Mouse (Mus musculus): Measurements from ENCODE around the gene Hmgn3. TPM values are rescaled to one million over a fixed set of nuclear protein-coding genes. Genes with fewer than 3 reads are reported as not detected.

The Hmgn3 gene
- polyA plus RNA-seq, 1 experiment from 2014 or later, result 213 TPM

GRCm38 (mm10) chr9:83094649-83095336 is 51.7 kb downstream of the Hmgn3 start:
- no peak overlapping the region for H3K9ac ChIP-seq
- no peak overlapping the region for H3K4me2 ChIP-seq
- ATAC-seq (ENCODE audit: low FRiP score), result no peak
- no peaks in the 10 kb centered on the region for H3K9me3 ChIP-seq
- no peaks in the 10 kb centered on the region for H3K27me3 ChIP-seq
- 82% methylated on average over 3 of the region's 3 CpGs for WGBS
- no peak overlapping the region for H3K27ac ChIP-seq
- no peaks in the 10 kb centered on the region for H3K36me3 ChIP-seq (replicated peaks)
- H3K4me1 ChIP-seq, result peaks cover 15% of the 10 kb centered on the region
- H3K4me3 ChIP-seq (replicated peaks), result no peak overlapping the region

GRCm38 (mm10) chr9:83083790-83084469 is 62.6 kb downstream of the Hmgn3 start:
- Histone ChIP-seq H3K27ac (no peak overlapping the region), H3K9ac (no peak overlapping the region), H3K4me1 (0 out of 2 replicates have a peak, but pooled peaks cover 4% of the 10 kb centered on the region), H3K9me3 (no peaks in the 10 kb centered on the region), H3K4me3 (replicated peaks) (no peak overlapping the region), H3K36me3 (replicated peaks) (no peaks in the 10 kb centered on the region), H3K4me2 (no peak overlapping the region), H3K27me3 (no peaks in the 10 kb centered on the region)
- ATAC-seq (ENCODE audit: low FRiP score), result no peak
- 83% methylated on average over 7 of the region's 7 CpGs for WGBS

DNA sequence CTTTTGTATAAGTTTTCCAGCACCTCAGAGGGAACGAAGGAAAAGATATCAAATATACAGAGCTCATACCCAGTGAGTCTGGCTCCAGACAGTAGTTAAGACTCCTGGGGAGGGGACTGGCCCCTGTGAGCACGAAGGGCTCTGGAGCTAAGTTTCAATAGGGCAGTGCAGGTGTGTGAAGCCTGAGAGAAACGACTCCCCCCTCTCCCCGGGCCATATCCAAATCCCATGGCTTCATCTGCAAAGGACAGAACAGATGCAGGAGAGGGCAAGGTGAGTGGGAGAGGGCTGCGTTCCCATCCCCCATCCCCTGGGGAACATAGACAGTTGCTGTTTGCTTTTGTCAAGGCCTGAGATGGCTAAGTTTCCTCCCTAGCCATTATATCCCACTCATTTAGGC is 63.4 kb downstream of the Hmgn3 start:
- Histone ChIP-seq H3K27ac (no peak overlapping the region), H3K36me3 (replicated peaks) (no peaks in the 10 kb centered on the region), H3K4me2 (no peak overlapping the region), H3K4me3 (replicated peaks) (no peak overlapping the region), H3K4me1 (0 out of 2 replicates have a peak, but pooled peaks cover 4% of the 10 kb centered on the region), H3K27me3 (no peaks in the 10 kb centered on the region), H3K9ac (no peak overlapping the region), H3K9me3 (no peaks in the 10 kb centered on the region)
- ATAC-seq (ENCODE audit: low FRiP score), result no peak
- 62% methylated on average over 5 of the region's 5 CpGs for WGBS

DNA sequence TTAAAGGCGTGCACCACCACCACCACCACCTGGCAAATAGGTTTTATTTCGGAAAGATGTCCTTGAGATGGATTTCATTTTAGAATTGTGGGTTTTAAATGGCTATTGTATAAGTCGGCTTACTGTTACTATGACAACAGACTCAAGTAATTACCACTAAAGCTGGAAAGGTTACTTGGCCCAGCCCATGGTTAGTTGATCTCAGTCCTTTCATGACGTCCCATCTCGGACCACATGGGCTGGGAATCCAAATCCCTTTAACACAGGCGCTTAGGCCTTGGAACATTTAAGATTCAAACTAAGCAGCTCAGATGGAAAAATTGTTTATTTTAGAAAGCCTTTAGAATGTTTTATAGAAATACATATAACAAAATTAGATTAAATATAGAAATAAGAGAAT is 64.2 kb downstream of the Hmgn3 start:
- Histone ChIP-seq H3K4me1 (0 out of 2 replicates have a peak, but pooled peaks cover 4% of the 10 kb centered on the region), H3K4me3 (replicated peaks) (no peak overlapping the region), H3K4me2 (no peak overlapping the region), H3K9ac (no peak overlapping the region), H3K27ac (no peak overlapping the region), H3K36me3 (replicated peaks) (no peaks in the 10 kb centered on the region), H3K9me3 (no peaks in the 10 kb centered on the region), H3K27me3 (no peaks in the 10 kb centered on the region)
- ATAC-seq (ENCODE audit: low FRiP score), result no peak
- 61% methylated on average over 6 of the region's 6 CpGs for WGBS

- H3K9ac ChIP-seq, result no peak overlapping the region
- H3K4me2 ChIP-seq, result no peak overlapping the region
- no peak overlapping the region for H3K27ac ChIP-seq
- no peaks in the 10 kb centered on the region for H3K36me3 ChIP-seq (replicated peaks)
- H3K4me3 ChIP-seq (replicated peaks), result no peak overlapping the region
- H3K9me3 ChIP-seq, result no peaks in the 10 kb centered on the region
- 0 out of 2 replicates have a peak, but pooled peaks cover 4% of the 10 kb centered on the region for H3K4me1 ChIP-seq
- no peak for ATAC-seq (ENCODE audit: low FRiP score)
- no peaks in the 10 kb centered on the region for H3K27me3 ChIP-seq
- 91% methylated on average over 3 of the region's 3 CpGs for WGBS
These were observed 66.8 kb downstream of the Hmgn3 start for GRCm38 (mm10) chr9:83079724-83080123.

- 88% methylated on average over 5 of the region's 5 CpGs for WGBS
- Histone ChIP-seq H3K27me3 (no peaks in the 10 kb centered on the region), H3K4me1 (no peaks in the 10 kb centered on the region), H3K9me3 (no peaks in the 10 kb centered on the region), H3K4me3 (replicated peaks) (no peak overlapping the region), H3K4me2 (no peak overlapping the region), H3K36me3 (replicated peaks) (no peaks in the 10 kb centered on the region), H3K9ac (no peak overlapping the region), H3K27ac (no peak overlapping the region)
- no peak for ATAC-seq (ENCODE audit: low FRiP score)
These were observed 78.2 kb downstream of the Hmgn3 start for GRCm38 (mm10) chr9:83068246-83068645.

DNA sequence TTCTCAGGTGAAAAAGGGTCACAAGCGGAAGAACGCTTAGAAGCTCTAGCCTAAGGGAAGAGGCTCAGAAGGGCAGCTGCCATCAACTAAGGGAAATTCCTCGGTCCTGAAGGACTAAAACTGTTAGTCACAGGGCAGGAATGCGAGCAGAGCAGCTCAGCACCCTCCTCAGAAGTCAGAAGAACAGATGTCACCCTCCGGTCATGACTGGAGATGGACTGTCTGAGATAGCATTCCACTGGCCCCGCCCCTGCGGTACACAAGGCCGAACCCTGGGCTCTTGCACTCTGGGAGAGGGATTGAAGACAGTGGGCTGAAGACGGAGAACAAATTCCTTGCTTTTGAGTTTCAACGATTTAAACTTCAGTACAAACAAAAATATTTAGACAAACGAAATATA is 85.2 kb downstream of the Hmgn3 start:
- H3K4me3 ChIP-seq (replicated peaks), result no peak overlapping the region
- WGBS, result 79% methylated on average over 11 of the region's 11 CpGs
- H3K36me3 ChIP-seq (replicated peaks), result no peaks in the 10 kb centered on the region
- ATAC-seq (ENCODE audit: low FRiP score), result no peak
- no peak overlapping the region for H3K4me2 ChIP-seq
- H3K27me3 ChIP-seq, result no peaks in the 10 kb centered on the region
- H3K4me1 ChIP-seq, result no peaks in the 10 kb centered on the region
- H3K9me3 ChIP-seq, result no peaks in the 10 kb centered on the region
- no peak overlapping the region for H3K9ac ChIP-seq
- no peak overlapping the region for H3K27ac ChIP-seq

Other genes with a start within 250 kb of the Hmgn3 start
- 173 and 176 TPM in 2 replicates for gene Phip, start 171.2 kb downstream of the Hmgn3 start, polyA plus RNA-seq (2016; fragmentation: Nextera tagmentation; extraction: Ambion mirVana)